Mouse (Mus musculus): ENCODE results near the gene Ate1. TPM values are rescaled to one million over a fixed set of nuclear protein-coding genes. Genes with fewer than 3 reads are reported as not detected.

The Ate1 gene
- 22.8 and 25.7 TPM in 2 replicates for total RNA-seq (2012; rRNA removed)

DNA sequence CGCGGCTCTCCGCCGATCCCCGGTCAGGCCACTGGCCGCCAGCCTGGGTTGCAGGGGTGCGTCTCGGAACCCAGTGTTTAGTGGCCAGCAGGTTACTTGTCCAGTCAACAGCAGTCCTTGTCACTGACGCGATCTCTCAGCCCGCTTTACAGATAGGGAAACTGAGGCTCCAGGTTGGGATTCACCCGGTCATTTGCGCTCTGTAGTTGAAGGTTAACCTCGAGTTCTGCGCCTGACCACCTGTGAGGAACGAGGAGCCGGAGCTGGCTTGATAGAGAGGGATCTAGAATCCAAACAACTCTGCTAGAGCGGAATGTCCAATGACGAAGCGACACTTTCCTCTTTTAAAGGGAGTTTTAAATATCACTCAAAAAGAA lies at the start of gene Ate1:
Ate1 (minus strand) TSS at position 321 of the 377 bp plus-strand sequence.
- peak within 1 kb of the TSS; percentile 84 to 100 for H3K4me3 ChIP-seq (ENCODE audit: insufficient read depth in 1 of 2, low read depth in 1 of 2, low read length in 2 of 2, poor library complexity in 1 of 2, severe bottlenecking in 1 of 2)
- in situ Hi-C loops (cut with MboI; ENCODE audit: low sequenced_read_pairs in 2 of 2, unreplicated experiment in 2 of 2) = no loop called here
- H3K9me3 ChIP-seq (ENCODE audit: control insufficient read depth, insufficient read depth, low read depth, low read length) = no peaks in the 10 kb centered on the region
- no peaks in the 10 kb centered on the region for H3K36me3 ChIP-seq (ENCODE audit: control insufficient read depth, insufficient read depth, low read length, poor library complexity, severe bottlenecking)
- peak within 1 kb of the TSS; percentile 59 for H3K27ac ChIP-seq (ENCODE audit: insufficient read depth, low read depth, low read length, poor library complexity, severe bottlenecking)
- no peak for TF ChIP-seq CHD2 (IDR thresholded peaks at IDR 0.05; ENCODE audit: low read depth, low read length)
- peak within 1 kb of the TSS; percentile 84 for H3K9ac ChIP-seq (ENCODE audit: insufficient read depth, low read depth, low read length, poor library complexity, severe bottlenecking)
- DNase-seq (ENCODE audit: low read depth, low spot score) = no peak
- H3K4me1 ChIP-seq (ENCODE audit: control insufficient read depth in 2 of 2, insufficient read depth in 2 of 2, low read length in 2 of 2, poor library complexity in 1 of 2) = no peaks in the 10 kb centered on the region; a peak in 2 of 4 replicates

- in situ Hi-C loops (cut with MboI; ENCODE audit: low sequenced_read_pairs in 2 of 2, unreplicated experiment in 2 of 2) = no loop called here
- Histone ChIP-seq H3K36me3 (ENCODE audit: control insufficient read depth, insufficient read depth, low read length, poor library complexity, severe bottlenecking) (no peaks in the 10 kb centered on the region), H3K9ac (ENCODE audit: insufficient read depth, low read depth, low read length, poor library complexity, severe bottlenecking) (no peak overlapping the region), H3K4me1 (ENCODE audit: control insufficient read depth in 2 of 2, insufficient read depth in 2 of 2, low read length in 2 of 2, poor library complexity in 1 of 2) (peaks cover 2% of the 10 kb centered on the region in 2 experiments; a peak in 1 of 4 replicates), H3K9me3 (ENCODE audit: control insufficient read depth, insufficient read depth, low read depth, low read length) (no peaks in the 10 kb centered on the region), H3K27ac (ENCODE audit: insufficient read depth, low read depth, low read length, poor library complexity, severe bottlenecking) (no peak overlapping the region), H3K4me3 (ENCODE audit: insufficient read depth in 1 of 2, low read depth in 1 of 2, low read length in 2 of 2, poor library complexity in 1 of 2, severe bottlenecking in 1 of 2) (no peak overlapping the region)
- no peak for DNase-seq (ENCODE audit: low read depth, low spot score)
- TF ChIP-seq ZC3H11A (IDR thresholded peaks at IDR 0.05; ENCODE audit: borderline replicate concordance, low read depth, low read length) (no peak), ZNF384 (IDR thresholded peaks at IDR 0.05; ENCODE audit: low read depth, low read length) (no peak), HCFC1 (IDR thresholded peaks at IDR 0.05; ENCODE audit: borderline replicate concordance, insufficient read depth, low read length) (no peak), MAFK (IDR thresholded peaks at IDR 0.05; ENCODE audit: insufficient read depth, low read depth, low read length) (no peak), CHD2 (IDR thresholded peaks at IDR 0.05; ENCODE audit: low read depth, low read length) (no peak)
Measured at GRCm38 (mm10) chr7:130568783-130569436, 48.7 kb upstream of the Ate1 start.

- Histone ChIP-seq H3K9ac (ENCODE audit: insufficient read depth, low read depth, low read length, poor library complexity, severe bottlenecking) (no peak overlapping the region), H3K4me3 (ENCODE audit: insufficient read depth in 1 of 2, low read depth in 1 of 2, low read length in 2 of 2, poor library complexity in 1 of 2, severe bottlenecking in 1 of 2) (no peak overlapping the region), H3K27ac (ENCODE audit: insufficient read depth, low read depth, low read length, poor library complexity, severe bottlenecking) (no peak overlapping the region), H3K36me3 (ENCODE audit: control insufficient read depth, insufficient read depth, low read length, poor library complexity, severe bottlenecking) (no peaks in the 10 kb centered on the region), H3K9me3 (ENCODE audit: control insufficient read depth, insufficient read depth, low read depth, low read length) (no peaks in the 10 kb centered on the region), H3K4me1 (ENCODE audit: control insufficient read depth in 2 of 2, insufficient read depth in 2 of 2, low read length in 2 of 2, poor library complexity in 1 of 2) (no peaks in the 10 kb centered on the region)
- TF ChIP-seq ZNF384 (IDR thresholded peaks at IDR 0.05; ENCODE audit: low read depth, low read length) (no peak), HCFC1 (IDR thresholded peaks at IDR 0.05; ENCODE audit: borderline replicate concordance, insufficient read depth, low read length) (no peak), CHD2 (IDR thresholded peaks at IDR 0.05; ENCODE audit: low read depth, low read length) (no peak), MAFK (IDR thresholded peaks at IDR 0.05; ENCODE audit: insufficient read depth, low read depth, low read length) (no peak), ZC3H11A (IDR thresholded peaks at IDR 0.05; ENCODE audit: borderline replicate concordance, low read depth, low read length) (no peak)
- no peak for DNase-seq (ENCODE audit: low read depth, low spot score)
- in situ Hi-C loops (cut with MboI; ENCODE audit: low sequenced_read_pairs in 2 of 2, unreplicated experiment in 2 of 2) = no loop called here
Measured at GRCm38 (mm10) chr7:130564596-130564995, 44.4 kb upstream of the Ate1 start.

DNA sequence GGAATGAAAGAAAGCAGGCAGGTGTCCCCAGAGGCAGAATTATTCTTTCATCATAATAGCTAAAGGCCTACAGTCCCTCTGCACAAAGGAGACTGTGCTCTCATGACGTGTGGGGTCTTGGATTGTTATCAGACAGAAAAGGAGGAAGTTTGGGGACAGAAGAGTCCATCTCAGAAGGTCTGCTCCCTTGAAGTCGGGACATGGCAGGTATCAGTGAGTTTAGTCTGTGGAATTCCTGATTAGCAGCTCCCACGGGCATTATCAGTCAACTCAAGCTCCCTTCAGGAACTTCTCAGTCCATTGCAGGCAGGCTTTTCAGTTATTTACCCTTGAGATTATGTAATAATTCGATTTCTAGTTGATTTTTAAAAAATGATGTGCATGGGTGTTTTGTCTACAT lies 43.7 kb upstream of the Ate1 start:
- Histone ChIP-seq H3K9ac (ENCODE audit: insufficient read depth, low read depth, low read length, poor library complexity, severe bottlenecking) (no peak overlapping the region), H3K27ac (ENCODE audit: insufficient read depth, low read depth, low read length, poor library complexity, severe bottlenecking) (no peak overlapping the region), H3K4me3 (ENCODE audit: insufficient read depth in 1 of 2, low read depth in 1 of 2, low read length in 2 of 2, poor library complexity in 1 of 2, severe bottlenecking in 1 of 2) (no peak overlapping the region), H3K9me3 (ENCODE audit: control insufficient read depth, insufficient read depth, low read depth, low read length) (no peaks in the 10 kb centered on the region), H3K36me3 (ENCODE audit: control insufficient read depth, insufficient read depth, low read length, poor library complexity, severe bottlenecking) (no peaks in the 10 kb centered on the region), H3K4me1 (ENCODE audit: control insufficient read depth in 2 of 2, insufficient read depth in 2 of 2, low read length in 2 of 2, poor library complexity in 1 of 2) (no peaks in the 10 kb centered on the region)
- no peak for DNase-seq (ENCODE audit: low read depth, low spot score)
- TF ChIP-seq HCFC1 (IDR thresholded peaks at IDR 0.05; ENCODE audit: borderline replicate concordance, insufficient read depth, low read length) = no peak
- TF ChIP-seq CHD2 (IDR thresholded peaks at IDR 0.05; ENCODE audit: low read depth, low read length) = no peak
- no peak for TF ChIP-seq ZNF384 (IDR thresholded peaks at IDR 0.05; ENCODE audit: low read depth, low read length)
- no peak for TF ChIP-seq ZC3H11A (IDR thresholded peaks at IDR 0.05; ENCODE audit: borderline replicate concordance, low read depth, low read length)
- TF ChIP-seq MAFK (IDR thresholded peaks at IDR 0.05; ENCODE audit: insufficient read depth, low read depth, low read length) = no peak
- in situ Hi-C loops (cut with MboI; ENCODE audit: low sequenced_read_pairs in 2 of 2, unreplicated experiment in 2 of 2) = no loop called here

DNA sequence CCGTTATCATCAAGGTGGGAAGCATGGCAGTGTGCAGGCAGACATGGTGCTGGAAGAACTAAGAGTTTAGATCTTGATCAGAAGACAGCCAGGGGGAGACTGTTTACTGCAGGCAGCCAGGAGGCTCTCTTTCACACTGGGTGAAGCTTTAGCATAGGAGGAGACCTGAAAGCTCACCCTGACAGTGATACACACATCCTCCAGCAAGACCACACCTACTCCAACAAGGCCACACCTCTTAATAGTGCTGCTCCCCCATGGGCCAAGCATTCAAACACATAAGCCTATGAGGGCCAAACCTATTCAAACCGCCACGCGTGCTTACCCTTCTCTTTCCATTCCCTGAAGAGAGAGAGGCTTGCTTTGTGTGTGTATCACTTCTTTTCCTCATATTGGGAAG lies 43.1 kb upstream of the Ate1 start:
- TF ChIP-seq CHD2 (IDR thresholded peaks at IDR 0.05; ENCODE audit: low read depth, low read length) (no peak), HCFC1 (IDR thresholded peaks at IDR 0.05; ENCODE audit: borderline replicate concordance, insufficient read depth, low read length) (no peak)
- H3K9ac ChIP-seq (ENCODE audit: insufficient read depth, low read depth, low read length, poor library complexity, severe bottlenecking) = no peak overlapping the region

More for the DNA sequence above, 43.1 kb upstream of the Ate1 start:
- Histone ChIP-seq H3K27ac (ENCODE audit: insufficient read depth, low read depth, low read length, poor library complexity, severe bottlenecking) (no peak overlapping the region), H3K9me3 (ENCODE audit: control insufficient read depth, insufficient read depth, low read depth, low read length) (no peaks in the 10 kb centered on the region), H3K4me3 (ENCODE audit: insufficient read depth in 1 of 2, low read depth in 1 of 2, low read length in 2 of 2, poor library complexity in 1 of 2, severe bottlenecking in 1 of 2) (no peak overlapping the region), H3K36me3 (ENCODE audit: control insufficient read depth, insufficient read depth, low read length, poor library complexity, severe bottlenecking) (no peaks in the 10 kb centered on the region), H3K4me1 (ENCODE audit: control insufficient read depth in 2 of 2, insufficient read depth in 2 of 2, low read length in 2 of 2, poor library complexity in 1 of 2) (no peaks in the 10 kb centered on the region)
- in situ Hi-C loops (cut with MboI; ENCODE audit: low sequenced_read_pairs in 2 of 2, unreplicated experiment in 2 of 2) = no loop called here
- no peak for DNase-seq (ENCODE audit: low read depth, low spot score)

All from ES-E14 (cell line).